Mouse (Mus musculus) megakaryocyte, embryonic 14.5 days (primary cell): ENCODE measurements at regions not wholly inside any gene's neighbourhood (a gene's known extent, or its start where the extent isn't known, plus 50 kb on each side); places are given as distances from the start of the nearest gene placed in this dataset.

Source experiments
- FLI1 ChIP-seq: IDR thresholded peaks from 2 replicates; pipeline ENCODE4 v1.6.1; 2012; ENCODE audit warnings: low read length, inconsistent platforms, mixed read lengths
- GATA1 ChIP-seq: IDR thresholded peaks from 3 replicates; pipeline ENCODE4 v1.6.1; 2012; ENCODE audit warnings: mixed read lengths, low read length, inconsistent platforms, borderline replicate concordance

- TF ChIP-seq GATA1 = no peak
- no peak for TF ChIP-seq FLI1
Observed at GRCm38 (mm10) chr12:69460552-69461079, 88.4 kb upstream of the Gm9887 start.
